Mouse (Mus musculus): Measurements from ENCODE around the gene Arhgap31.
"Not testable (repeated sequence)": the region's sequence is repeated elsewhere in the genome, so short reads cannot be mapped to it uniquely, and the experiment has no call there.

The Arhgap31 gene

DNA sequence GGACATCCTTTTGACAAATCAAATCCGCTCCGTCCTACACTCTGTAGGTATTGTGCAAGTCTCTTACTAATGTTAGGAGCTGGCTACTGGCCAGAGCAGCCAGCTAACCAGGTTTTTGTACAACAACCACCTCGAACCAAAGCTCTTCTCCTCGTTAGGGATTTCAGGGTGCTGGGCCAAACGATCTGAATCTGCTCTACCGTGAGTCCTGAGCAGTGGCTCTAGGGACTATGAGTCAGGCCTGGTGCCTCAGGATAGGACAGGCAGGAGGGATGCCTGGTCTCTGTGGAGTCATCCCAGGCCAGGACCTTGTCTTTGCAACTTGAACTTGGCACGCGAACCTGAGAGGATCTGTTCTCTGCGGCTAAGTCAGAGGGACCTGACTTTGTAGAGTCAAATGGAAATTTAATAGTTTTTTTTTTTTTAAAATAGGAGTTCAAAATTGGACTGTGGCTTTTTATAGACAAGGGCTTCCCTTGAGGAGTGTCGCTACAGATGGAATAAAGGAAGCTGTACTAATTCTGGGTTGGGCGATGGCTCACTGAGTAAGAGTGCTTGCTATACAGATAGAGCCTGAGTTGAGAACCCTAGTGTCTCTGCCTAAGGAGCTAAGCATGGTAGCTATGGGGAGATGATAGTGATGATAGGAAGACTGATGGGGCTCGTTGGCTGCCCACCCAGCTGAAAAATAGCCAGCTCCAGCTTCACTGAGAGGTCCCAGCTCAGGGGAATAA, 24.4 kb downstream of the Arhgap31 start:
- DNase-seq (ENCODE audit: low read depth in 2 of 2, low spot score in 2 of 2) = no peak

DNA sequence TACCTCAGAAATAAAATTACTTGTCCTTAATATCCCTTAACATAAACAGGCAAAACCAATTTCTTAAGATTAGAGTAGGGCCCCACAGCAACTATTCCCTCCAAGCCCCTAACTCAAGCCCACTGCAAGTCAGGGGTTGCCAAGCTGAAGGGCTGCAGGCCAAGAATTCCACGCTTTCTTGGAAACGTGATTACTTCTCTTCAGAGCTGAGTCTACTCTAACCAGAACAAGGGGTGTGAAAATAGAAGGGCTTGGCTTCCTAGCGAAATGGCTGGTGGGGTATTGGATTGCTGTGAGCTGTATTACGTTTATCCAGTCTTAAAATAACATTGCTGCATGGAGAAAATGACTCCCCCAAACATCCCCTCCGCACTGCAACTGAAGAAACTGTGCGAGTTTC, 25.4 kb downstream of the Arhgap31 start:
- no peak for DNase-seq (ENCODE audit: low read depth in 2 of 2, low spot score in 2 of 2)

GRCm38 (mm10) chr16:38683094-38683493, 30.0 kb downstream of the Arhgap31 start:
- no peak for DNase-seq (ENCODE audit: low read depth in 2 of 2, low spot score in 2 of 2)

- DNase-seq (ENCODE audit: low read depth in 2 of 2, low spot score in 2 of 2) = no peak
Measured at GRCm38 (mm10) chr16:38681313-38681712, 31.8 kb downstream of the Arhgap31 start.

DNA sequence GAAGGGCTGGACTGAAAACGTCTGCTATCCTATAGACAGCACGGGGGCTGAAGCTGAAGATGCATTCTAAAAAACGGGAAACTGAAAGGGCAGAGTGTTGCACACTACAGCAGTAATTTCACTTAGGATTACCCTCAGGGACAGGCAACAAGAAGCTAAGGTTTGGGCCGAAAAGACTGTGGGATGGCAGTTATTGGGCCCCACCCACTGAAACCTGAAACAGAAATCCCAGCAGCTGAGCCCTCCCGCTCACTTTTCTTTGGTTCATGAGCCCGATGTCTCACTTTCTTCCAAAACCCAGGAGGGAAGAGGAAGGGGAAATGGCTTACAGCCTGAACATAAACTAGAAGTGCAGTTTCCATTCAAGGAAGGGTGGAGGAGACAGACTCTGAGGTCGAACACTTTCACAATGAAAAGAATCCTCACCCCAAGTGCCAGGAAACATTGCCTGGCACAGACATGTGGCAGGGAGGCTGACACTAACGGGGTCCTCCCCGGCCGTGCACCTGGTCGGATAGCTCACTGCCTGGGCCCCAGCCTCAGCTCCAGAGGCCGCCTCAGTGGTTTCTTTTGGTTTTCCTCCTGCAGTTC, 33.5 kb downstream of the Arhgap31 start:
- DNase-seq (ENCODE audit: low read depth in 2 of 2, low spot score in 2 of 2) = no peak

- DNase-seq (ENCODE audit: low read depth in 2 of 2, low spot score in 2 of 2) = no peak
Measured at GRCm38 (mm10) chr16:38678853-38679252, 34.2 kb downstream of the Arhgap31 start.

DNA sequence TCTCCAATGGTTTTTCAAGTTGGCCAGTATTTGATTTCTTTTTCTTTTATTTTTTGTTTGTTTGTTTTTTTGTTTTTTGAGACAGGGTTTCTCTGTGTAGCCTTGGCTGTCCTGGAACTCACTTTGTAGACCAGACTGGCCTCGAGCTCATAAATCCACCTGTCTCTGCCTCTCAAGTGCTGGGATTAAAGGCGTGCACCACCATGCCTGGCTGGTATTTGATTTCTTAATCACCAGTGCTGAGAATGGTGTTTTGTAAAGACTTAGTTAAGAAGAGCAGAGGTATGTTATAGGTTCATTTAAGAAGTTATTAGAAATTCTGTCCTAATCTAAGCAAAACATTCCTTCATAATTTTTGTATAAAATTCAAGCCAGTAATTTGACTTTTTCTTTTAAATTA, 35.1 kb downstream of the Arhgap31 start:
- DNase-seq (ENCODE audit: low read depth in 2 of 2, low spot score in 2 of 2) = not testable (repeated sequence)

DNA sequence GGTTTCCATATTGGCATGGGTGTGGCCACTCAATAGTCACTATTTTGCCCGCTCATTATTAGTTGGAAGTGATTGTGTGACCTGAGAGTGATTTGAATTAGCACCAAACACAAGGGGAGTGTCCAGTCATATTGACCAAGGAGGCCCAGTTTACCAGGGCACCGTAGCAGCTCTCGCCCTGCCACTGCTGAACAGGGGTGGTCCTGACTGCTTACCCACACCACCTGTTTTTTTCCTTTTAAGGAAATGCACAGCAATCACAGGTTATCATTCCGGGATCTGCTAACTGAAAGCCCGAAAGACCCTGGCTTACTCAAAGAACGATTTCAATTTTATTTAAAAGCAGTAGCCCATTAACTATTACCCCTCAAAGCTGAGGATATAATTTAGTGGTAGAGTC, 35.9 kb downstream of the Arhgap31 start:
- DNase-seq (ENCODE audit: low read depth in 2 of 2, low spot score in 2 of 2) = no peak

GRCm38 (mm10) chr16:38676647-38677046, 36.4 kb downstream of the Arhgap31 start:
- no peak for DNase-seq (ENCODE audit: low read depth in 2 of 2, low spot score in 2 of 2)

GRCm38 (mm10) chr16:38675600-38676335, 37.3 kb downstream of the Arhgap31 start:
- no peak for DNase-seq (ENCODE audit: low read depth in 2 of 2, low spot score in 2 of 2)

DNA sequence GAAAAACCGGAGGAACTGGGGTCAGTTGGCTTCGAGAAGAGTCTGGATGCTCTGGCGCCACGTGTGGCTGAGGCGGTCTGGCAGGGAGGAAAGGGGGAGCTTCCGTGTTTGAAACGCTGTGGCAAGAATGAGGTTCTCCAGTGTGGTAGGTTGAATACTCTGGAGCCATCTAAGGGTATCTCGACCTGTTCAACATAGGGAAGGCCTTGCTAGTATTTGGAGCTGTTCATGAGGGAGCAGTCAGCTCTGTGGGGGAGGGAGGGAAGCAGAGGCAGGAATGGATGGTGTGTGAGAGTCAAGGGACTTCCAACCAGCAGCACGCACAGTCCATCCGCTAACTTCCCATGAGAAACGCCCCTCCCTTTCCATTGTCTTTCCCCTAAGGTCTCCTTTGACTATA, 38.2 kb downstream of the Arhgap31 start:
- DNase-seq (ENCODE audit: low read depth in 2 of 2, low spot score in 2 of 2) = no peak

- no peak for DNase-seq (ENCODE audit: low read depth in 2 of 2, low spot score in 2 of 2)
Measured at GRCm38 (mm10) chr16:38673511-38673910, 39.6 kb downstream of the Arhgap31 start.

- no peak for DNase-seq (ENCODE audit: low read depth in 2 of 2, low spot score in 2 of 2)
Measured at GRCm38 (mm10) chr16:38672947-38673346, 40.1 kb downstream of the Arhgap31 start.

DNA sequence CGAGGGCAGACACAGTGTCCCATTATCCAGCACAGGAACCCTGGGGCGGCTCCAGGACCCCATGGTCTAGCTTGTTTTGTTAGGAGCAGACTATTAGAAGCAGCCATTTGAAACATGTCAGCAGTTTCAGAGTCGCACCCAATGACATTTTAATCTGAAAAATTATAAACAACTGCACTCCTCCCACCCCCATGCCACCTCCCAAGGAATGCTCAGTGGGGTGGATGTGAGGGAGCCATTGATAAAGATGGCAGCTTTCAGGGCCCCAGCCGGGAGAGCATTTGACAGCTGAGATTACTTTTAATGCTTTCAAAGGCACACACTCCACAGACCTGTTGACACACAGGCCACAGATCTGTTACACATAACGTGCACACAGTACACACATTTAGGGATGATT, 40.7 kb downstream of the Arhgap31 start:
- no peak for DNase-seq (ENCODE audit: low read depth in 2 of 2, low spot score in 2 of 2)

DNA sequence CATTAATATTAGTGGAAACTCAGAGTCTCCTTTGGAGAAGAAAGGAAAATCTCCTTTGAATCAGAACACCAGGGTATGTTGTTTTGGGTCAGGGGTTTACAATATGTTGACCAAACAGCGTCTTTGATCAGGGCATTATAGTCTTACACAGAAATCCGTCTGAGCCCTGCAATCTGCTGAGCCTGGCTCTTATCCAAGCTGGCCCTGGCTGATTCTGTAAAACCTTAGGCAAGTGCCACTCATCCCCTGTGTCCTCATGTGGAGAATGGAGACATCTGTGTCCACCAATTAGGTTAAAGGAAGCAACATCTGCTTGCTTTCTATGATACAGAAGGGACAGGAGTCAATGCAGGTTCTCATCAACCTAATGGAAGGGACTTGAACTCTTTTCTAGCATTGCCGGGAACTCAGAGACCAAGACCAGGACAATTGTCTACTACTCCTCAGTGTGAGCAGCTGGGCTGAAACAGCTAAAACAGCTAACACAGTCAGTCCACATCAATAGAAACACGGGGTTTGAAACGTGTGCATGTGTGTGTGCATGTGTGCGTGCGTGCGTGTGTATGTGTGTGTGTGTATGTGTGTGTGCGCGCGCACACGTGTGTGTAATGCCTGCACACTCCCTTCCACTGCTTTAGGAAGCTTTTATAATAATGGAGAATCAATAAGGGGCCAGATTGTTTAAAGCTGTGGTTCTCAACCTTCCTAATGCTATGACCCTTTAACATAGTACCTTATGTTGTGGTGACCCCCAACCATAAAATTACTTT, 42.3 kb downstream of the Arhgap31 start:
- DNase-seq (ENCODE audit: low read depth in 2 of 2, low spot score in 2 of 2) = no peak

- DNase-seq (ENCODE audit: low read depth in 2 of 2, low spot score in 2 of 2) = no peak
Measured at GRCm38 (mm10) chr16:38668871-38669675, 44.0 kb downstream of the Arhgap31 start.

DNA sequence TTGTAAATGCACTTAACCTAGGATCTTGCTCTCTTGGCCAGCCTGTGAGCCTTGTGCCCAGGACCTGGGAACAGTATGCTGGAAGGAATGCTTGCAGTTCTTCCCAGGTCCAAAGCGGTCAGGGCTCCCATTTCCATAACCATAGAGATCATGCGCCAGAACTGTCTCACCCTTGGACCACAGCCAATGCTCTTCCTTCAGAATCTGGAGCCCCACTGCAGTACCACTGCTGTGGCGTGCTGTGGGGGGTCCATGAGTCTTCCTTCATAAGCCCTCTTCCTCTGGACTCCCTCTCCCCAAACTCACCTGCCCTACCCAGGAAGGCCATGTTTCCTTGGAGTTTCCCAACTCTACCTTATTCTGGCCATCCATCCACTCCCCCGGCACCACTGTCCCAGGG, 46.6 kb downstream of the Arhgap31 start:
- DNase-seq (ENCODE audit: low read depth in 2 of 2, low spot score in 2 of 2) = no peak

- DNase-seq (ENCODE audit: low read depth in 2 of 2, low spot score in 2 of 2) = no peak
Measured at GRCm38 (mm10) chr16:38666016-38666415, 47.1 kb downstream of the Arhgap31 start.

DNA sequence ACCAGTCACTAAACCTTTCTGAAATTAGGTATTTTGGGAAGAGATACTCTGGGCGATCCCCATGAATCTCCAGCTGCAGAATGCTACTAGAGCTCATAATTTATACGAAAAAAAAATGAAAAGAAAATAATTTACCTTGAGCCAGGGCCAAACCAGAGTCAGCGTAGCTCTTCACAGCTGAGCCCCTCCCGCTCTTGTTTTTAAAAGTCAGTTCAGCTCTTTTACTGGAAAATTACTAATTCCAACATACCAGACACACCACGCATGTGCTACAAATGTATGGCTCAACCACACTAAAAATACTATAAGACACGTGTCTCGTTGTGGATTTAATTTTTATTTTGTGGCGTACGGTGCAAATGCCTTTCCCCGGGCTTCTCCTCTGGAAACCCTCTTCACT, 50.5 kb downstream of the Arhgap31 start:
- no peak for DNase-seq (ENCODE audit: low read depth in 2 of 2, low spot score in 2 of 2)

DNA sequence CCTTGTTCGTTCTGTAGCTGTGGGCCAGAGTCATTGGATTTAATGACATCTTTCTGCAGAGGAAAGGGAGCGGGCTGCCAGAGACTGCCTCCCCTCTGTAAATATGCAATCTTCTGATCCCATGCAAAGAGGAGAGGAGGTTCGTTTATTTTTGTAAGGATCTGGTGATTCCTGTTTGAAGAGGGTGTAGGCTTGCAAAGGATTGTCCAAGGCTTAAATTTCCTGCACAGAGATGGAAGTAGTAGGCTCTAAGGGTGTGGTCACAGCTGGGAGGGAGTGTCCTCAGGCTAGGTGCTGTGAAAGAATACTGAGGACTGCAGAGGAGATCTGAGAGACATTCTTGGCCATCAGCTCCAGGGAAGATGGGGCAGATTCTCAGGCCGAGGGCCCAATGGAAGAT, 58.8 kb downstream of the Arhgap31 start:
- no peak for DNase-seq (ENCODE audit: low read depth in 2 of 2, low spot score in 2 of 2)

DNA sequence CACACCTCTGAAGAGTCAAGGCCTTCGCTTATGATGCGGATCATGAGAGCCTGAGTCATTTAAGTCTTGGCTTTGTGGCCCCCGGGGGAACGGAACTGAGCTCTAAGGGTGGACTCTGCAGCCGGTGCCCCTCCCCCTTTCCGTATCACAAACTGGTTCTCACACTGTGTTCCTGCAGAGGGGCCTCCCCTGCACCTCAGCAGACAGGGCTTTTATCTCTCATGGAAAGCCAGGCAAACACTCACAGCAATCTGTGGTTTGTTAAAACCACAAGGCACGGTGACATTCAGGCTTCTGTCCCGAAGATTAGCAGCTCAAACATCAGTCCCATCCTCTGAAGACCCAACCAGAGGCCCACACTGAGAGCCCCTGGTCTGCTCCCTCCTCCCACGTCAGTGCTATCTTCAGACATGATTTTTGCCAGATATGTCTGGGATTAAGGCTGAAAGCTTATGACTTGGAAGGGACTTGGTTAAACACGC, 59.6 kb downstream of the Arhgap31 start:
- DNase-seq (ENCODE audit: low read depth in 2 of 2, low spot score in 2 of 2) = peak in 1 of 2 experiments; percentile 26

Data from CD8-positive naive resting alpha-beta T cell, adult 2 months (primary cell).